Mouse (Mus musculus): ENCODE data around the gene Tmem95.
"Not testable (repeated sequence)": the region's sequence is repeated elsewhere in the genome, so short reads cannot be mapped to it uniquely, and the experiment has no call there.

DNA sequence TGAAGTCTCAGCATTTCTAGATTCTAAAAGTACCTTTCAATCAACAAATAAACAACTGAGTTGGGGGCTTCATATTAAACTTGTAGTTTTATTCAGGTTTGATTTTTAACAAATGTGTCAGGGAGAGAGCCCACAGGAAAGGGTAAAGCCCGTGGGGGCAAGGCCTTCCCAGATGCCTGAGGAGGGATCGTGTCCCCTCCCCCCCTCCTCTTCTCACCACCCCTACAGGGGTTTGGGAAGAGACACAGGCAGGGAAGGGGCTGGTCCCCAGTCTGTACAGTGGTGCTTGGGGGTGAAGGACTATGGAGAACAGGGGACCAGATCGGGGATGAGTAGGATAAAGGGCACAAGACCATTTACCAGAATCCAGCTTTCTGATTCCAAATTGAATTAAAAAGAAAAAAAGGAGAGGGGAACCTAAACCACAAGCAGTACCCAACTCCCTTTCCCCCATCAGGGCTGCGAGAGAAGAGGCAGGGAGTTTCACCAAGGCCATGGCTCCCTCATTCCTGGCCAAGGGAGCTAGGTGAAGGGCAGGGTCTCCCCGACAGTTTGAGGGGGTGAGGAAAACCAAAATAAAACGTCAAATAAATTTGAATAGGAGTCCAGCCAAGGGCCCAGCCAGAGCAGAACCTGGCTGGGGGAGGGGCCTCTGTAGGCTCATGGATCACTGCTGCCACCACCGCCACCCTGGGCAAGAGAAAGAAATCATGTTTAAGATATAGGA lies 39.0 kb upstream of the Tmem95 start:
- TF ChIP-seq EP300, CTCF (IDR thresholded peaks at IDR 0.05; ENCODE audit: low read depth): not testable (repeated sequence)
